Mouse (Mus musculus) right cerebral cortex, postnatal 10 days (tissue): ENCODE data around the gene Gm20431.

ENCODE experiments used
- DNase-seq, 2 experiments: peaks; one replicate each; pipeline ENCODE4 v3.0.0; 2021; ENCODE audit warnings: low spot score in 2 of 2

Gm20431 gene

DNA sequence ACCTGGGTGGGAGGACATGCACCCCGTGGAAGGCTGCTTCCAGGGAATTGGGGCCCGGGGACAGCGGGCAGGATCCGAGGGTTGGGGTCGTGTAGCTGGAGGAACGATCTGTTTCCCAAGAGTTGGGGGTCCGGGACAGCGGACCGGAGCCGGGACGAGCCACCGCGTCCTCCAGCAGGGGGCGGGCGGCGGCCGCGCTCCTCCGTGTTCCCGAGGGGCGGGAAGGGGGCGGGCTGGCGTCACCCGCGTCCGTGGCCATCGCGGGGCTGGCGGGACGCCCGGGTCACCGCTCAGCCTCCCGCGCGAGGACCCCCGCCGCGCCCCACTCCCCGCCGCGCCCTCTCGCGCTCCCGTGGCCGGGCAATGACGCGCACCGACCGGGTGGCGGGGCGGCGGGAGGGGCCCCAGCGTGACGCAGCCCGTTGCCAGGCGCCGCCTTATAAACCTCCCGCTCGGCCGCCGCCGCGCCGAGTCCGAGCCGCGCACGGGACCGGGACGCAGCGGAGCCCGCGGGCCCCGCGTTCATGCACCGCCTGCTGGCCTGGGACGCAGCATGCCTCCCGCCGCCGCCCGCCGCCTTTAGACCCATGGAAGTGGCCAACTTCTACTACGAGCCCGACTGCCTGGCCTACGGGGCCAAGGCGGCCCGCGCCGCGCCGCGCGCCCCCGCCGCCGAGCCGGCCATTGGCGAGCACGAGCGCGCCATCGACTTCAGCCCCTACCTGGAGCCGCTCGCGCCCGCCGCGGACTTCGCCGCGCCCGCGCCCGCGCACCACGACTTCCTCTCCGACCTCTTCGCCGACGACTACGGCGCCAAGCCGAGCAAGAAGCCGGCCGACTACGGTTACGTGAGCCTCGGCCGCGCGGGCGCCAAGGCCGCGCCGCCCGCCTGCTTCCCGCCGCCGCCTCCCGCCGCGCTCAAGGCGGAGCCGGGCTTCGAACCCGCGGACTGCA is 27.5 kb upstream of the Gm20431 start, which contains the start of gene Cebpb:
TSS of gene Cebpb (plus strand) at position 418 of the 954 bp plus-strand sequence.
- DNase-seq = peak; percentile 79 to 82

DNA sequence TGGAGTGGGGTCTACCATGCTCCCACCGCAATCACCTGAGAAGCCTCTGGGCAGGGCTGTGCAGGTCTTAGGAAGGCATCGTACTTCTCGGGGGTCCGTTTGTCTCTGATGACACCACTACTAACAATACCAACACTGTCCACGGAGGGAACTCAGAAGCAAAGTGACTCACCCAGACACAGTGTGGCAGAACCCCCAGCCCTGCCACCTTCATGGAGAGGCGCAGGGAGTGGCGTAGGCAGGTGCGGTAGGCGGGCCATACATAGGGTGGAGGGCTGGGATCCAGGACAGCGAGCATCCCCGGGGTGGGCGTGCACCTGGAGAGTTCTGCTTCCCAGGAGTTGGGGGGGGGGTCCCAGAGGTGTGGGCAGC is 26.8 kb upstream of the Gm20431 start:
- peak; percentile 38 to 46 for DNase-seq

DNA sequence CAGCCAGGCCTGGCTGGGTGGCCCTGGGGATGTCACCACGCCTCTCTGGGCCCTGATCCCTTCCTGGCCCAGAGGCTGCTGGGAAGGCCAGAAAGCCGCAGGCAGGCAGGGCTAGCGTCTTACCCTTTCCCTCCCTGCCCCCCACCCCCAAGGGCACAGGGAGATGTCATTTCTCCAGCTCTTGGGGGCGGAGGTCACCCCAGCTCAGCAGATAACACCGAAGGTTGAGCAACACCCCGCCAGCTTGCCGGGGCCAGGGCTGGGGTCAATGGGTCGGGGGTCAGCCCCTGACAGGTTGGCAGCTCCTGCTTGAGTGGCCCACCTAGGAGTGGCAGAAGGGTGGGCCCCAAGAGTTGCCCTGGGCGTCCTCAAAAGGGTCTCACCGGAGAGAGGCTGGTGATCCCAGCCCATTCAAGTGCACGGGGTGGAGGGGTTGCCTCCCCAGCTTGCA is 26.4 kb upstream of the Gm20431 start:
- DNase-seq = peak; percentile 44 to 53

DNA sequence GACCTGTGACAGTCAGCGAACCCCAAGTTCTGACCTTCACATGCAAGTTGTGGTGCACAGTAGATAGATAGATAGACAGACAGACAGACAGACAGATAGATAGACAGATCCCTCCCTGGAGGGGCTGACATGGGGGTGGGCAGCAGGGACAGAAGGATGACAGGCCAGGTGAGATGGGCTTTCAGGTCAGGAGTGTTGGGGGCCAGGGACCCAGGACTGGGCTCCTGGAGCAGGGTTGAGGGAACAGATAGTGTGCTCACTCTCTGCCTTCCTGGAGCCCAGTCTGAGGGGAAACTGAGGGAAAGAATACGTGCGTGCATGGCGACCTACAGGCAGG is 25.9 kb upstream of the Gm20431 start:
- DNase-seq = no peak

DNA sequence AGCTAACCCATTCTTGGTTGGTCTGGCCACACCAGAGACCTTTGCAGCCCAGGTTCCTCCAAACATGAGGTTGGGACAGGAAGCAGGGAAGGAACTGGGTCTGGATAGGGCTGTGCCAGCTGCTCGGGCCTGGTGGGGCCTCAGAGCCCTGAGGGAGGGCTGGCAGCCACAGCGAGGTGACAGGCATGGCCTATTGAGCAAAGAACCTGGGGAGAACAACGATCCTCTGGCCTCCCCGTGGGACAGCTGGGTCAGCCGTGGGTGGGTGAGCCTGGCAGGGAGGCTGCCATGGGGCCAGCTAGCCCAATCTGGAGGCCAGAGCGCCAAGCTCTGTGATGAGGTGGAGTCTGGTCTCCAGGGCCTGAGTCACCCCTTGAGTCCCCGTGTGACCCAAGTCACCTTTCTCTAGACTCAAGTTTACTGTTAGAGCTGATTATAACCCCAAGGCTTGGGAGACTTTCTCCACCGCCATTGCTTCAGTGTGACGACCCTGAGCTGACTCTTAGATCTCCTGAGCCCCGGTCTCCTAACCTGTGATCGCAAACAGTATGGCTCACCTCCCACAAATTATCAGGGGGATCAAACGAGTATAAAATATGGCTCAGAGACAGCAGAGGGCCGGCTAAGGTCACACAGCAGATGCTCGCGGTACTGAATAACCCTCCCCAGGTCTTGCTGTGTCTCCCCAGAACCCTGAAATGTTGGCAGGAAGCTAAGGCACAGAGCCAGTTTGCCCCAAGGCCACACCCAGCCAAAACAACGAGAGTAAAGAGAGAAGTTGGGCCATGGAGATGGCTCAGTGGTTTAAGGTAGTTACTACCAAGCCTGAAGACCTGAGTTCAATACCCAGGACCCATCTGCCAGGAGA is 25.3 kb upstream of the Gm20431 start:
- no peak for DNase-seq

DNA sequence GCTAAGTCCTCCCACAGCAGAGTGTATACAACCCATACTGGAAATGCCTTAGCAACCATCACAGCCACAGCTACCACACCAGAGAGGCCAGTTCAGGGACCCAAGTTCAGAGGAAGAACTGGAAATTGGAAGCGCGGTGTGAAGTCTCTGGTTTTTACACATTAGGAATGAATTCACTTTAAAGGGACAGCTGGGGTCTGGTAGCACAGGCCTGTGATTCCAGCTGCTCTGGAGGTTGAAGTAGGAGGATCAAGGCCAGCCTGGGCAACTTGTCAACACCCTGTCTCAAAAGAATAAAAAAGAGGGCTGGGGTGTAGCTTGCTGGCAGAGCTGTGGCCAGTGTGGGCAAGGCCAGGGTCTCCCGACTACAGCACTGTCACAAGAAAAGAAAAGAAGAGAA is 24.6 kb upstream of the Gm20431 start:
- no peak for DNase-seq

DNA sequence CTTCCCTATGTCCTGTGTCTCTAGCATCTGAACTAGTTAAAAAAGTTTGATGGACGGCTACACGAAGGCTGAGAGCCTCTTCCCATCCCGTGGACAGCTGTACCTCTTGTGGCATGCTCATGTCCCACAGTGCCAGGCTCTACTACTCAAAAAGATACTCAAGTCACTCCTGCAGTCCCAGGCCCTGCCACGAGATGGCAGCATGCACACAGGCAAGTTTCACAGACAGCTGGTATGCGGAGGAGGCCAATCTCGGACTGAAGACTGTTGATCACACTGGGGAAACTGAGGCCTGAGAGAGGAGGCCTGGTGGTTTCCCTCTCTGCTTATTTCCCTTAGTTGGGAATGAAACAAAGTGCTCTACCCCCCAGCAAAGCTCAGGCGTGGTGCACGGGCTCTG is 23.8 kb upstream of the Gm20431 start:
- DNase-seq = peak; percentile 93 to 95

DNA sequence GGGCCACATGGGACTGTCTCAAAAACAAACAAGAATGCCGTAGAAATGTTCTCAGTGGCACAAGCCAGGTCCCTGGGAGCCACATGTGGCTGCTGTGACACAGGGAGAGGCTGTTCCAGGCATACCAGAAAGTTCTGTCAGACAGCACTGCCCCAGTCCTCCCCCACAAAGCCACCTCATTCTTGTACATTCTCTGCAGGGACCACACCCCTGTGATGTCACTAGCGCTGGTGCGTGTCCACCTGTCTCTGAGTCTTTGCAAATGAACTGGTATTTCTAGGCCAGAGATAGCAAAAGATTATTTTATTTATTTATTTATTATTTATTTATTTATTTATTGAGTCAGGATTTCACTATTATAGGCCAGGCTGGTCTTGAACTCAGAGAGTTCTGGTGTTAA is 22.4 kb upstream of the Gm20431 start:
- no peak for DNase-seq

DNA sequence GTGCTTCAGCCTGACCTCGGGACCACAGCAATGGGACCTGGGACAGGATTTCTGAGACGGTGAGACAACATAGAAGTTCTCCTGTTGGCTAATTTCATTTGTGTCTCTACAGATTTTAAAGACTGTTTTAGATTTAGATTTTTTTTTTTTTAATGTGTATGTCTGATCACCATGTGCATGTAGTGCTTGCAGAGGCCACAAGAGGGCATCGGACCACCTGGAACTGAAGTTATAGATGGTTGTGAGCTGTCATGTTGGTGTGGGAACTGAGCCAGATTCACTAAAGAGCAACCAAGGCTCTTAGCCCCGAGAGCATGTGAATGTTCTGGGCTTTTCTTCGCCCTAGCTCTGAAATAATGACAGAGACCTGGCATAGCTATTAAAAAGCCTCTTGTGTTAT is 19.4 kb upstream of the Gm20431 start:
- peak; percentile 58 to 64 for DNase-seq

DNA sequence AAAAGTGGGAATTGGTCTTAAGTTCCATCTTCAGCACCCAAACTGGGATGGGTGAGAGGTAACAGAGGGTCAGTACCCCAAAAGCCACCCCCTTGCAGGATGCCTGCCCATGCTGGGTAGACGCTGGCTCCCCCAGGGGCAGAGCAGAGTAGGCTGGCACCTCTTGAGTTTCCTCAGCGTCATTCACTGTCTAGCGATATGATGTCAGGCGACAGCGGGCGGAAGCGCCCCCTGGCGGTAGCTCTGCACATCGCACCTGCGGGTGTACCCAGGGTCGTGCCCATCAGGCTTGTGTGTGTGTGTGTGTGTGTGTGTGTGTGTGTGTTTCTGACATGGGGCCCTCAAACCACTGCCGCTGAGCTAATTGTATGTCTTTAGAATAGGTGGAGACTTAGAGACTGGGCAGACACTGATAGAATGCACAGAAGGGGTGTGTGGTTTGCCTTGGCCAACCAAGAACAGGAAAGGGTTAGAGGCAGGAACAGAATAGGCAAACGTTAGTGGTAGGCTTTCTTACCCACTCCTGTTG is 18.7 kb upstream of the Gm20431 start:
- peak; percentile 78 to 83 for DNase-seq

DNA sequence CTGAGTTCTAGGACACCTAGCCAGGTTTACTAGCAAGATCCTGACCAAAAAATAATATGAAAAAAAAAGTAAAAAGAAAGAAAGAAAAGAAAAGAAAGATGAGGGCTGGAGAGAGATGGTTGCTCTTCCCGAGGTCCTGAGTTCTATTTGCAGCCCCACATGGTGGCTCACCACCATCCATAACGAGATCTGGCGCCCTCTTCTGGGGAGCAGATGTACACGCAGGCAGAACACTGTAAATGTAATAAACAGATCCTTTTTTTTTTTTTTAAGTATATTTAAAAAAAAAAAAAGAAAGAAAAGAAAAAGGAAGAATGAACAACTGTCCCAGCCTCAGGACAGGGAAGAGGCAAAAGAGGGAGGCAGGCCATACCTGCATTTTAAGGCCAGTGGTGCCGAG is 17.3 kb upstream of the Gm20431 start:
- DNase-seq = no peak

DNA sequence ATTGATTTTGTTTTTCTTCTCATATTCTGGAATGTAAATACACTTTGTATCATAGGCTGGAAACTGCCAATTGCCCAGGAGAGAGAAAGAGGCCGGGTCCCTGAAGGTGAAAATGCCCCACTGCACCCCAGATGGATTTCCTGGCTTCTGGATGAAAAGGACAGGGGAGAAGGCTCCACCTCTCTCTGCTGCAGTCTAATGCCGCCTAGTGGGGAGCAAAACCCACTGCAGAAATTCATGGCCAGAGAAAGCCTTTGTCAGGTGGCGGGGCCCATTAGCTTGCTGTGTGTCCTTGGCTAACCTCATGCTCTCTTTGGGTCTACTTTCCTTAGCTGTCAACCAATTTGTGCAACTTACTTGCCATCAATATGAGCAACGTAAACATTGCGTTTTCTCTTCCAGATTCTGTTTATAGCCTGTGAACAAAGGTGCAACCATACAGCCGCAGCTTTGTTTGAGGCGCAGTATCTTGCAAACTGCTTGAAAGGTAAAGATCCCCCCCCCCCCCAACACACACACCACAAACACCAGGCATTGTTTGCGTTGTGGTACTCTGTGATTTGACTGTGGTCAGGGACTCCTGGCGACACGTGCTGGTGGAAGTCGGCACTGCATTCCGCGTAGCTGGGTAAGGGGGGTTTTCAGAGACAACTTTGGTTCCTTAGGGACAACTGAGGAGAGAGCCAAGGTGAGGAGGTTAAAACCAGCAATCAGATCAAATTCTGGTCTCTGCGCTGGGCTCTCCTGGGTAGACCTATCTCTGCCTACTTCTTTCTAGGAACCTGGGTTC is 14.0 kb upstream of the Gm20431 start:
- DNase-seq = peak in 1 of 2 experiments; percentile 44

DNA sequence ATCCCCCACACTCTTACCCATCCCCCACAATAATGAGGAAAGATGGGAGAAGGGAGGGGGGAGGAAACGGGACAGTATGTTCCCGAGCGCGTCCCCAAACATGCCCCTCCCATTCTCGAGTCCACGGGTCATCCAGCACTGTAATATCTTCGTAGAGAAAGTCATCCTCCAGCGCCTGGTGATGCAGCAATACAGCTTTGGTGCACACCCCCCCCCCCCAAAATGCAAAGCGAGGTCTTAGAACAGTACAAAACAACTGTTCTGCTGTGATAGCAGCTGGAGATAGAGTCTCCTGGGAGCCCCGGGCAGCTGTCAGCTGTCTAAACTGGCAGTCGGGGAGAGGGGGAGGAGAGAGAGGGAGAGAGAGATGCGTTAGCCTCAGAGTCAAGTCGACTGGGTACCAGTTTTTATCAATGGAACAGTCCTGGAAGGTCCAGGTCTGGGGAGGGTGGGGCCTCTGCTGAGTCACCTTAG is 11.0 kb upstream of the Gm20431 start:
- DNase-seq = no peak

DNA sequence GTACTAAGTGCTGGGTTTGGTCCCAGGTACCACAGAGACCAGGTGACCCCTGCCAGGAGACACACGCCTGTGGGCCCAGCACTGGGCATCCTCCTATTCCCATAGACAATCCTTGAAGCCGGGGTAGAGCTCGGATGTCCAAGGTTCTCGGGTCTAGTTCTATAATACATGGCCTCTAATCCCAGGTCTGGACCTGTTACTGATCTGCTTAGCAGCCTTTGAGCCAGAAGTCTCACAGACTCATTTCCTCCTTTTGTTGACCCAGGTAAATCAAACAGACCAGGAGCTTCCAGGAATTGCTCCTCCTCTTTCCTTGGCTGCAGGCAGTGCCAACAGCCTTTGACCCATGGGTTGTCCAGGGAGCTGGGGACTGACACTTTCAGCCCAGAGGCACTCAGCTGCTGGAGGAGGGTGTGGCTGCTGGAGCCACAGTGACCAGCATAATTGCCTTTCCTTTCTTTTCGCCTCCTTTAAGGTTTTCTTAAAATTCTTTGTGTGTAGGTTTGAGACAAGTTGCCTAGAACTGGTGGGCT is 9.9 kb upstream of the Gm20431 start:
- no peak for DNase-seq

DNA sequence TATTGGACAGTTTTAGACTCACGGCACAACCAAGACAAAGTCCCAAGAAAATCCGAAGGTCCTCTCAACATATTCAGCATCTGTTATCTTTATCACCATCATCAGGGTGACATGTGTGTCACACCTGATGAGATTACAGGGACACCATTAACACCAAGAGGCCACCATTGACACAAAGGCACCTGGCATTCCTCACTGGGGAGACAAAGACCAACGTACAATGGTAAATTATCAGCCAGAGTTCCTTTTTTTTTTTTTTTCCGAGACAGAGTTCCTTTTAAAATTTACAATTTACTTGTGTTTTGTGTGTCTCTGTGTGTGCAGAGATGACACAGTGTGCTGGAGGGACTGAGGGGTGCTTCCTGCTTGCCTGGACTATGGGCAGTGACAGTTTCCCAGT is 8.1 kb upstream of the Gm20431 start:
- no peak for DNase-seq

DNA sequence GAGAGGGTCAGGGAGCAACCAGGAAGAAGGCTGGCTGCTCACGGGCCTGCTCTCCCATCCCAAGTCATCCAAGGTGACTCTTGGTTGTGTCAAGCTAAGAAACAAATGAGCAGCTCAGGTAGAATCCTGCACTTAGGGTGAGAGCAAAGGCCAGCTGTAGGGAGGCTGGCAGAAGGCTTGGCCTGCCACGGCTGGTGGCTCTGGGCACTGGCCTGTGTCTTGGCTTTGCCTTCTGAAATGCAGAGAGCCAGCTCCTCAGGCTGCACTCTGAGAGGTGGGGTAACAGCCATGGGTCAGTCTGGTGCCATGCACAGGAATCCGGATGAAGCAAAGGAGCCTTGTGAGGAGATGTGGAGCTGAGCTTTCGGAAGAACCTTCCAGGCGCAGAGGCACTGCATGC is 7.1 kb upstream of the Gm20431 start:
- no peak for DNase-seq

DNA sequence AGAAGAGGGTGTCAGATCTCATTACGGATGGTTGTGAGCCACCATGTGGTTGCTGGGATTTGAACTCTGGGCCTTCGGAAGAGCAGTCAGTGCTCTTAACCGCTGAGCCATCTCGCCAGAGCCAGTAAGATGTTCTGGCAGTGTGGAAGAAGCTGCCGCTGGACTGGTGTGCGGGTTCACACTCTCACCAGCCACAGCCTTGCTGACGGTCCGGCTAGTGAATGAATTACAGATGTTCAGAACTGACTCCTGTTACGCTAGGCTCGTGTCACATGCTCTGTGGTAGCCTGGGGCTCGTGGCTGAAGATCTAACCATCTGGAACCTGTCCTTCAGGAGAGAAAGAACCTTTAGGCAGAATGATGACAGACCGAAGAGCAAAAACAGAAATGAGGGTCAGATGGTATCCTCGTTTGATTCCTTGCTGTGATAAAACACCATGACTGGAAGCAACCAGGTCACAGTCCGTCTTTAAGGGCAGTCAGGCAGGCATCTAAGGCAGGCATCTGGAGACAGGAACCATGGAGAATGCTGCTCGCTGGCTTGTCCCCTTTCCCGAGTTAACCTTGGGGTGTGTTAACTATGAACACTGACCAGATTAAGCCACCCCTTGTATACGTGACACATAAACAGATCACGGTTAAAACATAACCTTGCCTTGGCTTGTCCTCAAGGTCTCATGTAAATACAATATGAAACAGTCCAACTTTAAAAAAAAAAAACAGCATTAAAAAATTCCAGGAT is 4.8 kb upstream of the Gm20431 start:
- DNase-seq = no peak

DNA sequence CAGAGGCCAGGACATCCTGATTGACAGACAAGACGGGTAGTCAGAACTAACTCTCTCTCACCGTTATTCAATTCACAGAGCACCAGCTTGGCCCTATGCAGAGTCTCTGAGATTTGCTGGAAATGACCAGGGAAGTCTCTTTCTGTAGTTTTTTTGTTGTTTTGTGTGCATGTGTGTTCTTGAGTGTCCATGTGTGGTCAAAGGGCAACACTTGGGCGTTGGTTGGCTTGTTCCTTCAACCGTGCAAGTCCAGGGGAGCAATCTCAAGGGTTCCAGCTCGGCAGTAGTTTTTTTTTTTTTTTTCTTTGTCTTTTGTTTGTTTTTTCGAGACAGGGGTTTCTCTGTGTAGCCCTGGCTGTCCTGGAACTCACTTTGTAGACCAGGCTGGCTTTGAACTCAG is 1.4 kb upstream of the Gm20431 start:
- no peak for DNase-seq

DNA sequence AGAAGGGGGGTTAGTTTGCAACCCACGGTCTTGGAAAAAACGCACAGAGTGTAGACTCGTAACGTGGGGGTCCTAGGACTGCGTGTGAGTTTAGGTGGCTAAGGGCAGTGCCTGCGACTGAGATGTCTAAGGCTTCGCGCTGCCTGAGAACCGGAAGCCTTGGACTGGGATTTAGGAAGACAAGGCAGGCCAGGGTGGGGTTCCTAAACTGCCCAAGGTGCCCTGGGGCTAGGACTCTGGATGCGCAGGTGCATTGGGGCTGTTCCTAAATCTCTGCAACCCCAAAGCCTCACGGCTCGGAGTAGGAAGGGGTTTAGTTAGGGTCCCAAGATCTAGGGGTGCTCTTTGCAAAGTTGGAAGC is 705 bp downstream of the Gm20431 start:
- no peak for DNase-seq

DNA sequence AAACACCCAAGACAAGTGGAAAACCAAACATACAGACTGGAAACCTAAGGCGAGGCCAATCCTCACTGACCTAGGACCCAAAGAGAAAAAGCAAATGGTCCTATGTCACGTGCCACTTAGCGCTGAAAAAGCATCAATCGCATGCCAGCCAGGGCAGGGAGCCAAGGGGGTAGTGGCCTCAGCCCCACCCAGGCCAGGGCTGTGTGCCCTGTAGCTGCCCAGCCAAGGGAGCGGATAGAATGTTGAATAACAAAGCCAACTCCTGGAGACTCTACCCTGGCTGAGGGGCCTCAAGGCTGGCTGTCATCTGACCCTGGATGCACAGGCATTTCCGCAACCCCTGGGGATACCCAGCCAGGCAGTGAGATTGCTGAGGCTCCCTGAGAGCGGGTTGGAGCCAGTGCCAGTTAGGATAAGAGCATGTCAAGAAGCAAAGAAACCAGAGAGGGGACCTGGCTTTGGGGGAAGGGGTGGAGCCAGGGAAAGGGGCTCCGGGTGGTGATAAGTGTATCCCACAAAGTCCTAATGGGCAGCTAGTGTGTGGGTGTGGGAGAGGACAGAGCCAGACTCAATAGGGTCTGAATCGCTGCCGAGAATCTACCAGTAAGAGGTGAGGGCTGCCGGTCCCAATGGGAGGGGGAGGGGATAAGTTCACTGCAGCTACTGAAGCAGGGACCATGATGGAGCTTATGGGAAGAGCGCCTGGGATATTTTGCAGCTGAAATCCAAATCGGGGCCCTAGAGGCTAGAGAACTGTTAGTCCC is 1.3 kb downstream of the Gm20431 start:
- DNase-seq = peak; percentile 67 to 71
